Mouse (Mus musculus): ENCODE data around the gene Sema3f. TPM values are rescaled to one million over a fixed set of nuclear protein-coding genes. Genes with fewer than 3 reads are reported as not detected.

Sema3f gene
- polyA plus RNA-seq, 1 experiment from 2014 or later: 18.7 TPM

GRCm38 (mm10) chr9:107706781-107707211 is 3.5 kb downstream of the Sema3f start:
- H3K4me1 ChIP-seq (ENCODE audit: control insufficient read depth, insufficient read depth, low read length): peaks cover 26% of the 10 kb centered on the region
- no peaks in the 10 kb centered on the region for H3K9me3 ChIP-seq (ENCODE audit: control insufficient read depth, low read length)
- H3K9ac ChIP-seq (replicated peaks; ENCODE audit: low read depth, low read length): peak overlapping the region; percentile 88
- H3K27ac ChIP-seq (ENCODE audit: low read depth, low read length): no peak overlapping the region; the same call in 1 of the 2 replicates
- WGBS: 4% methylated on average over 14 of the region's 14 CpGs
- 0 out of 2 replicates have a peak, but pooled peaks cover 3% of the 10 kb centered on the region for H3K36me3 ChIP-seq (ENCODE audit: control insufficient read depth, insufficient read depth, low read length)
- H3K4me3 ChIP-seq (ENCODE audit: low read depth, low read length): peak overlapping the region; percentile 79
- H3K4me2 ChIP-seq (ENCODE audit: low read depth, low read length): peak overlapping the region; percentile 88
- peaks cover 3% of the 10 kb centered on the region; the same call in 1 of the 2 replicates for H3K27me3 ChIP-seq (ENCODE audit: control insufficient read depth, insufficient read depth, low read length)
- no peak for ATAC-seq (ENCODE audit: low read depth)

GRCm38 (mm10) chr9:107703337-107704122 is 6.7 kb downstream of the Sema3f start:
- Histone ChIP-seq H3K4me1 (ENCODE audit: control insufficient read depth, insufficient read depth, low read length) (peaks cover 50% of the 10 kb centered on the region), H3K4me3 (ENCODE audit: low read depth, low read length) (no peak overlapping the region), H3K27me3 (ENCODE audit: control insufficient read depth, insufficient read depth, low read length) (peaks cover 3% of the 10 kb centered on the region; the same call in 1 of the 2 replicates), H3K36me3 (ENCODE audit: control insufficient read depth, insufficient read depth, low read length) (0 out of 2 replicates have a peak, but pooled peaks cover 3% of the 10 kb centered on the region), H3K9ac (replicated peaks; ENCODE audit: low read depth, low read length) (no peak overlapping the region), H3K4me2 (ENCODE audit: low read depth, low read length) (no peak overlapping the region), H3K9me3 (ENCODE audit: control insufficient read depth, low read length) (no peaks in the 10 kb centered on the region), H3K27ac (ENCODE audit: low read depth, low read length) (no peak overlapping the region)
- ATAC-seq (ENCODE audit: low read depth): no peak
- WGBS: 56% methylated on average over 14 of the region's 14 CpGs

GRCm38 (mm10) chr9:107702606-107703185 is 7.6 kb downstream of the Sema3f start:
- H3K9me3 ChIP-seq (ENCODE audit: control insufficient read depth, low read length): no peaks in the 10 kb centered on the region
- peaks cover 59% of the 10 kb centered on the region for H3K4me1 ChIP-seq (ENCODE audit: control insufficient read depth, insufficient read depth, low read length)
- no peak overlapping the region for H3K4me2 ChIP-seq (ENCODE audit: low read depth, low read length)
- H3K9ac ChIP-seq (replicated peaks; ENCODE audit: low read depth, low read length): no peak overlapping the region
- H3K36me3 ChIP-seq (ENCODE audit: control insufficient read depth, insufficient read depth, low read length): 0 out of 2 replicates have a peak, but pooled peaks cover 3% of the 10 kb centered on the region
- H3K27me3 ChIP-seq (ENCODE audit: control insufficient read depth, insufficient read depth, low read length): no peaks in the 10 kb centered on the region
- H3K4me3 ChIP-seq (ENCODE audit: low read depth, low read length): no peak overlapping the region
- 76% methylated on average over 3 of the region's 3 CpGs for WGBS
- no peak for ATAC-seq (ENCODE audit: low read depth)
- H3K27ac ChIP-seq (ENCODE audit: low read depth, low read length): no peak overlapping the region

- H3K9me3 ChIP-seq (ENCODE audit: control insufficient read depth, low read length): no peaks in the 10 kb centered on the region
- no peak overlapping the region for H3K27ac ChIP-seq (ENCODE audit: low read depth, low read length)
- H3K36me3 ChIP-seq (ENCODE audit: control insufficient read depth, insufficient read depth, low read length): 0 out of 2 replicates have a peak, but pooled peaks cover 3% of the 10 kb centered on the region
- H3K4me2 ChIP-seq (ENCODE audit: low read depth, low read length): no peak overlapping the region
- H3K27me3 ChIP-seq (ENCODE audit: control insufficient read depth, insufficient read depth, low read length): no peaks in the 10 kb centered on the region
- no peak overlapping the region for H3K9ac ChIP-seq (replicated peaks; ENCODE audit: low read depth, low read length)
- ATAC-seq (ENCODE audit: low read depth): peak; percentile 23; the same call in 1 of the 2 replicates
- 37% methylated on average over 12 of the region's 12 CpGs for WGBS
- no peak overlapping the region for H3K4me3 ChIP-seq (ENCODE audit: low read depth, low read length)
- peaks cover 59% of the 10 kb centered on the region for H3K4me1 ChIP-seq (ENCODE audit: control insufficient read depth, insufficient read depth, low read length)
Observed at GRCm38 (mm10) chr9:107701594-107701993, 8.7 kb downstream of the Sema3f start.

GRCm38 (mm10) chr9:107700114-107700571 is 10.1 kb downstream of the Sema3f start:
- 41% methylated on average over 6 of the region's 6 CpGs for WGBS
- H3K36me3 ChIP-seq (ENCODE audit: control insufficient read depth, insufficient read depth, low read length): 0 out of 2 replicates have a peak, but pooled peaks cover 3% of the 10 kb centered on the region

GRCm38 (mm10) chr9:107699376-107699980 is 10.8 kb downstream of the Sema3f start:
- Histone ChIP-seq H3K9ac (replicated peaks; ENCODE audit: low read depth, low read length) (no peak overlapping the region; the same call in 1 of the 2 replicates), H3K4me2 (ENCODE audit: low read depth, low read length) (no peak overlapping the region), H3K4me3 (ENCODE audit: low read depth, low read length) (no peak overlapping the region), H3K36me3 (ENCODE audit: control insufficient read depth, insufficient read depth, low read length) (0 out of 2 replicates have a peak, but pooled peaks cover 3% of the 10 kb centered on the region), H3K4me1 (ENCODE audit: control insufficient read depth, insufficient read depth, low read length) (peaks cover 58% of the 10 kb centered on the region), H3K9me3 (ENCODE audit: control insufficient read depth, low read length) (no peaks in the 10 kb centered on the region), H3K27ac (ENCODE audit: low read depth, low read length) (no peak overlapping the region), H3K27me3 (ENCODE audit: control insufficient read depth, insufficient read depth, low read length) (no peaks in the 10 kb centered on the region)
- 5% methylated on average over 9 of the region's 9 CpGs for WGBS
- no peak for ATAC-seq (ENCODE audit: low read depth)

More at GRCm38 (mm10) chr9:107700114-107700571, 10.1 kb downstream of the Sema3f start:
- no peak for ATAC-seq (ENCODE audit: low read depth)
- H3K27ac ChIP-seq (ENCODE audit: low read depth, low read length): no peak overlapping the region
- peaks cover 58% of the 10 kb centered on the region for H3K4me1 ChIP-seq (ENCODE audit: control insufficient read depth, insufficient read depth, low read length)
- no peak overlapping the region for H3K9ac ChIP-seq (replicated peaks; ENCODE audit: low read depth, low read length)
- H3K27me3 ChIP-seq (ENCODE audit: control insufficient read depth, insufficient read depth, low read length): no peaks in the 10 kb centered on the region
- H3K4me3 ChIP-seq (ENCODE audit: low read depth, low read length): no peak overlapping the region
- H3K4me2 ChIP-seq (ENCODE audit: low read depth, low read length): no peak overlapping the region
- no peaks in the 10 kb centered on the region for H3K9me3 ChIP-seq (ENCODE audit: control insufficient read depth, low read length)

- Histone ChIP-seq H3K4me3 (ENCODE audit: low read depth, low read length) (no peak overlapping the region), H3K9ac (replicated peaks; ENCODE audit: low read depth, low read length) (no peak overlapping the region)
Observed at GRCm38 (mm10) chr9:107698611-107699190, 11.6 kb downstream of the Sema3f start.

GRCm38 (mm10) chr9:107697811-107698521 is 12.3 kb downstream of the Sema3f start:
- 11% methylated on average over 14 of the region's 14 CpGs for WGBS
- Histone ChIP-seq H3K9ac (replicated peaks; ENCODE audit: low read depth, low read length) (no peak overlapping the region), H3K27ac (ENCODE audit: low read depth, low read length) (no peak overlapping the region; the same call in 1 of the 2 replicates), H3K4me3 (ENCODE audit: low read depth, low read length) (no peak overlapping the region), H3K4me1 (ENCODE audit: control insufficient read depth, insufficient read depth, low read length) (peaks cover 53% of the 10 kb centered on the region), H3K27me3 (ENCODE audit: control insufficient read depth, insufficient read depth, low read length) (no peaks in the 10 kb centered on the region), H3K4me2 (ENCODE audit: low read depth, low read length) (peak overlapping the region; percentile 19; the same call in 1 of the 2 replicates), H3K9me3 (ENCODE audit: control insufficient read depth, low read length) (no peaks in the 10 kb centered on the region), H3K36me3 (ENCODE audit: control insufficient read depth, insufficient read depth, low read length) (no peaks in the 10 kb centered on the region)
- 0 out of 2 replicates have a peak, but pooled peaks have one; percentile 29 for ATAC-seq (ENCODE audit: low read depth)

More at GRCm38 (mm10) chr9:107698611-107699190, 11.6 kb downstream of the Sema3f start:
- peak overlapping the region; percentile 19; the same call in 1 of the 2 replicates for H3K4me2 ChIP-seq (ENCODE audit: low read depth, low read length)
- H3K27ac ChIP-seq (ENCODE audit: low read depth, low read length): peak overlapping the region; percentile 16; the same call in 1 of the 2 replicates
- no peak for ATAC-seq (ENCODE audit: low read depth)
- peaks cover 56% of the 10 kb centered on the region for H3K4me1 ChIP-seq (ENCODE audit: control insufficient read depth, insufficient read depth, low read length)
- 0 out of 2 replicates have a peak, but pooled peaks cover under 1% of the 10 kb centered on the region for H3K36me3 ChIP-seq (ENCODE audit: control insufficient read depth, insufficient read depth, low read length)
- 15% methylated on average over 14 of the region's 14 CpGs for WGBS
- H3K27me3 ChIP-seq (ENCODE audit: control insufficient read depth, insufficient read depth, low read length): no peaks in the 10 kb centered on the region
- H3K9me3 ChIP-seq (ENCODE audit: control insufficient read depth, low read length): no peaks in the 10 kb centered on the region
